Mouse (Mus musculus): ENCODE data around the gene Vps37c. TPM values are rescaled to one million over a fixed set of nuclear protein-coding genes. Genes with fewer than 3 reads are reported as not detected.

Vps37c gene
- polyA plus RNA-seq, 1 experiment from 2014 or later = 12.1 TPM

GRCm38 (mm10) chr19:10724629-10725363, 36.3 kb downstream of the Vps37c start:
- no peak overlapping the region for H3K9ac ChIP-seq (ENCODE audit: low read depth, low read length)
- H3K27me3 ChIP-seq (ENCODE audit: control insufficient read depth, insufficient read depth, low read depth, low read length) = no peaks in the 10 kb centered on the region; the same call in 1 of the 2 replicates
- H3K27ac ChIP-seq (ENCODE audit: low read length) = no peak overlapping the region
- H3K9me3 ChIP-seq (replicated peaks; ENCODE audit: control insufficient read depth, low read length) = no peaks in the 10 kb centered on the region
- H3K4me2 ChIP-seq (ENCODE audit: low read depth, low read length) = no peak overlapping the region
- no peaks in the 10 kb centered on the region for H3K4me1 ChIP-seq (ENCODE audit: control insufficient read depth, low read depth, low read length)
- 70% methylated on average over 13 of the region's 13 CpGs for WGBS (ENCODE audit: insufficient replicate concordance)
- H3K4me3 ChIP-seq (ENCODE audit: low read depth, low read length) = no peak overlapping the region
- no peaks in the 10 kb centered on the region for H3K36me3 ChIP-seq (ENCODE audit: control insufficient read depth, insufficient read depth)
- ATAC-seq (ENCODE audit: low read depth) = no peak

GRCm38 (mm10) chr19:10729889-10730288, 41.4 kb downstream of the Vps37c start:
- H3K4me1 ChIP-seq (ENCODE audit: control insufficient read depth, low read depth, low read length) = no peaks in the 10 kb centered on the region
- no peak overlapping the region for H3K4me2 ChIP-seq (ENCODE audit: low read depth, low read length)
- 57% methylated on average over 10 of the region's 10 CpGs for whole genome bisulfite sequencing (ENCODE audit: insufficient replicate concordance)
- H3K36me3 ChIP-seq (ENCODE audit: control insufficient read depth, insufficient read depth) = no peaks in the 10 kb centered on the region
- ATAC-seq (ENCODE audit: low read depth) = no peak
- no peak overlapping the region for H3K27ac ChIP-seq (ENCODE audit: low read length)
- H3K4me3 ChIP-seq (ENCODE audit: low read depth, low read length) = no peak overlapping the region
- no peaks in the 10 kb centered on the region for H3K9me3 ChIP-seq (replicated peaks; ENCODE audit: control insufficient read depth, low read length)
- no peaks in the 10 kb centered on the region for H3K27me3 ChIP-seq (ENCODE audit: control insufficient read depth, insufficient read depth, low read depth, low read length)
- H3K9ac ChIP-seq (ENCODE audit: low read depth, low read length) = no peak overlapping the region

GRCm38 (mm10) chr19:10730469-10730868, 41.9 kb downstream of the Vps37c start:
- Histone ChIP-seq H3K27ac (ENCODE audit: low read length) (no peak overlapping the region), H3K9ac (ENCODE audit: low read depth, low read length) (no peak overlapping the region), H3K4me3 (ENCODE audit: low read depth, low read length) (no peak overlapping the region), H3K4me1 (ENCODE audit: control insufficient read depth, low read depth, low read length) (no peaks in the 10 kb centered on the region), H3K36me3 (ENCODE audit: control insufficient read depth, insufficient read depth) (no peaks in the 10 kb centered on the region), H3K9me3 (replicated peaks; ENCODE audit: control insufficient read depth, low read length) (no peaks in the 10 kb centered on the region), H3K4me2 (ENCODE audit: low read depth, low read length) (no peak overlapping the region), H3K27me3 (ENCODE audit: control insufficient read depth, insufficient read depth, low read depth, low read length) (no peaks in the 10 kb centered on the region)
- WGBS (ENCODE audit: insufficient replicate concordance) = 59% methylated on average over 5 of the region's 5 CpGs
- ATAC-seq (ENCODE audit: low read depth) = no peak

- no peaks in the 10 kb centered on the region for H3K36me3 ChIP-seq (ENCODE audit: control insufficient read depth, insufficient read depth)
- H3K4me1 ChIP-seq (ENCODE audit: control insufficient read depth, low read depth, low read length) = no peaks in the 10 kb centered on the region
- H3K9ac ChIP-seq (ENCODE audit: low read depth, low read length) = no peak overlapping the region
- H3K27me3 ChIP-seq (ENCODE audit: control insufficient read depth, insufficient read depth, low read depth, low read length) = no peaks in the 10 kb centered on the region
- ATAC-seq (ENCODE audit: low read depth) = no peak
- H3K4me2 ChIP-seq (ENCODE audit: low read depth, low read length) = no peak overlapping the region
- no peak overlapping the region for H3K27ac ChIP-seq (ENCODE audit: low read length)
- no peaks in the 10 kb centered on the region for H3K9me3 ChIP-seq (replicated peaks; ENCODE audit: control insufficient read depth, low read length)
- H3K4me3 ChIP-seq (ENCODE audit: low read depth, low read length) = no peak overlapping the region
- WGBS (ENCODE audit: insufficient replicate concordance) = 71% methylated on average over 7 of the region's 7 CpGs
Observed at GRCm38 (mm10) chr19:10731975-10732374, 43.4 kb downstream of the Vps37c start.

- Histone ChIP-seq H3K4me3 (ENCODE audit: low read depth, low read length) (no peak overlapping the region), H3K9me3 (replicated peaks; ENCODE audit: control insufficient read depth, low read length) (no peaks in the 10 kb centered on the region), H3K4me2 (ENCODE audit: low read depth, low read length) (no peak overlapping the region), H3K9ac (ENCODE audit: low read depth, low read length) (no peak overlapping the region), H3K4me1 (ENCODE audit: control insufficient read depth, low read depth, low read length) (no peaks in the 10 kb centered on the region), H3K27ac (ENCODE audit: low read length) (no peak overlapping the region), H3K27me3 (ENCODE audit: control insufficient read depth, insufficient read depth, low read depth, low read length) (no peaks in the 10 kb centered on the region), H3K36me3 (ENCODE audit: control insufficient read depth, insufficient read depth) (no peaks in the 10 kb centered on the region)
- 78% methylated on average over 7 of the region's 7 CpGs for WGBS (ENCODE audit: insufficient replicate concordance)
- no peak for ATAC-seq (ENCODE audit: low read depth)
Observed at GRCm38 (mm10) chr19:10732741-10733140, 44.2 kb downstream of the Vps37c start.

- 64% methylated on average over 10 of the region's 10 CpGs for WGBS (ENCODE audit: insufficient replicate concordance)
Observed at GRCm38 (mm10) chr19:10733501-10734127, 45.1 kb downstream of the Vps37c start.

GRCm38 (mm10) chr19:10734554-10734953, 46.0 kb downstream of the Vps37c start:
- H3K9me3 ChIP-seq (replicated peaks; ENCODE audit: control insufficient read depth, low read length) = no peaks in the 10 kb centered on the region
- H3K4me1 ChIP-seq (ENCODE audit: control insufficient read depth, low read depth, low read length) = no peaks in the 10 kb centered on the region
- no peaks in the 10 kb centered on the region for H3K36me3 ChIP-seq (ENCODE audit: control insufficient read depth, insufficient read depth)
- no peak overlapping the region for H3K9ac ChIP-seq (ENCODE audit: low read depth, low read length)
- no peak for ATAC-seq (ENCODE audit: low read depth)
- H3K27ac ChIP-seq (ENCODE audit: low read length) = no peak overlapping the region
- WGBS (ENCODE audit: insufficient replicate concordance) = 70% methylated on average over 7 of the region's 7 CpGs
- no peak overlapping the region for H3K4me3 ChIP-seq (ENCODE audit: low read depth, low read length)
- H3K4me2 ChIP-seq (ENCODE audit: low read depth, low read length) = no peak overlapping the region
- H3K27me3 ChIP-seq (ENCODE audit: control insufficient read depth, insufficient read depth, low read depth, low read length) = no peaks in the 10 kb centered on the region

More at GRCm38 (mm10) chr19:10733501-10734127, 45.1 kb downstream of the Vps37c start:
- H3K4me2 ChIP-seq (ENCODE audit: low read depth, low read length) = no peak overlapping the region
- H3K27ac ChIP-seq (ENCODE audit: low read length) = no peak overlapping the region
- no peaks in the 10 kb centered on the region for H3K27me3 ChIP-seq (ENCODE audit: control insufficient read depth, insufficient read depth, low read depth, low read length)
- no peaks in the 10 kb centered on the region for H3K9me3 ChIP-seq (replicated peaks; ENCODE audit: control insufficient read depth, low read length)
- no peaks in the 10 kb centered on the region for H3K4me1 ChIP-seq (ENCODE audit: control insufficient read depth, low read depth, low read length)
- H3K36me3 ChIP-seq (ENCODE audit: control insufficient read depth, insufficient read depth) = no peaks in the 10 kb centered on the region
- H3K9ac ChIP-seq (ENCODE audit: low read depth, low read length) = no peak overlapping the region
- ATAC-seq (ENCODE audit: low read depth) = no peak
- H3K4me3 ChIP-seq (ENCODE audit: low read depth, low read length) = no peak overlapping the region

- Histone ChIP-seq H3K27ac (ENCODE audit: low read length) (no peak overlapping the region), H3K4me3 (ENCODE audit: low read depth, low read length) (no peak overlapping the region), H3K4me1 (ENCODE audit: control insufficient read depth, low read depth, low read length) (no peaks in the 10 kb centered on the region), H3K36me3 (ENCODE audit: control insufficient read depth, insufficient read depth) (no peaks in the 10 kb centered on the region), H3K9me3 (replicated peaks; ENCODE audit: control insufficient read depth, low read length) (no peaks in the 10 kb centered on the region), H3K9ac (ENCODE audit: low read depth, low read length) (no peak overlapping the region), H3K4me2 (ENCODE audit: low read depth, low read length) (no peak overlapping the region), H3K27me3 (ENCODE audit: control insufficient read depth, insufficient read depth, low read depth, low read length) (no peaks in the 10 kb centered on the region)
- no peak for ATAC-seq (ENCODE audit: low read depth)
- 68% methylated on average over 3 of the region's 3 CpGs for WGBS (ENCODE audit: insufficient replicate concordance)
Observed at GRCm38 (mm10) chr19:10735061-10735460, 46.5 kb downstream of the Vps37c start.

- Histone ChIP-seq H3K9me3 (replicated peaks; ENCODE audit: control insufficient read depth, low read length) (no peaks in the 10 kb centered on the region), H3K9ac (ENCODE audit: low read depth, low read length) (no peak overlapping the region), H3K27ac (ENCODE audit: low read length) (no peak overlapping the region), H3K4me3 (ENCODE audit: low read depth, low read length) (no peak overlapping the region), H3K4me1 (ENCODE audit: control insufficient read depth, low read depth, low read length) (no peaks in the 10 kb centered on the region), H3K27me3 (ENCODE audit: control insufficient read depth, insufficient read depth, low read depth, low read length) (no peaks in the 10 kb centered on the region), H3K4me2 (ENCODE audit: low read depth, low read length) (no peak overlapping the region), H3K36me3 (ENCODE audit: control insufficient read depth, insufficient read depth) (no peaks in the 10 kb centered on the region)
- no peak for ATAC-seq (ENCODE audit: low read depth)
- 82% methylated on average over 7 of the region's 7 CpGs for WGBS (ENCODE audit: insufficient replicate concordance)
Observed at GRCm38 (mm10) chr19:10735861-10736260, 47.3 kb downstream of the Vps37c start.

All from liver, embryonic 16.5 days (tissue).